Mouse (Mus musculus): ENCODE results near the gene Eif2b3. TPM values are rescaled to one million over a fixed set of nuclear protein-coding genes. Genes with fewer than 3 reads are reported as not detected.

The Eif2b3 gene
- polyA plus RNA-seq, 1 experiment from 2014 or later, result 43.7 TPM

DNA sequence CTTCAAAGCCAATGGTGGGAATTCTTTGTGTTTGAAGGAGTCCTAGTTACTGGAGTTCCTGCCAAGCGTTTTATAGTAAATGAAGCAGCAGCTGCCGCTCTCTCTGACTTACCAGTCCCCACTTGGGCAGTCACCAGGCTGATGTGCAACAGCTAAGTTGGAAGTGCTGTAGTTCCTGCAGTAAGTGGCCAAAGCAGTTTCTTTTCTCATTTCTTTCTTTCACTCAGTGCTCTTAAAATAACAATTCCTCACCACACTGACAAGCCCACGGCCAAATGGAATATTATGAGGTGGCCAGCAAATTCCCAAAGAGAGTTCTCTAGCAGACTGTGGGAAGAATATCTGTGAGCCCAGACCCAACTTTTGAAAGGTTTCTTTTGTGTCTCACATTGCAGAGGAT lies 12.1 kb upstream of the Eif2b3 start:
- ATAC-seq (ENCODE audit: insufficient number of reproducible peaks, insufficient read depth, low FRiP score, low read depth), result no peak
- 60% methylated on average over 3 of the region's 3 CpGs for WGBS
- H3K9me3 ChIP-seq (ENCODE audit: control insufficient read depth, low read depth, low read length), result no peaks in the 10 kb centered on the region

DNA sequence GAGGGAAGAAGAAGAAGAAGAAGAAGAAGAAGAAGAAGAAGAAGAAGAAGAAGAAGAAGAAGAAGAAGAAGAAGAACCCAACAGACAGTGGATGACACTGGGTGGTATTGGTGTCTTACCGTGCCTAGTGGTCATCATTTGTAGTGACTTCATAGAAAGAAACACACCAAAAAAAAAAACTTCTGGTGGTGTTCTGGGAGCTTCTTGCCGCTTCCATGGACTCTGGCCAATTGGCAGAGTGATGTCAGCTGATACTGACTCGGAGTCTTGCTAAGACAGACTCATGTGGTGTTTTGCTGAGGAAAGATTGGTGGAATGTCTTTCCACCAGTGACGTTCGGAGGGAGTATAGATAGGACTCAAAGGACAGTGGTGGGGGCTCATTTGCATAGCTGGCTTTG lies 9.0 kb upstream of the Eif2b3 start:
- no peak overlapping the region for H3K4me2 ChIP-seq (replicated peaks; ENCODE audit: low read depth, low read length)
- no peak for ATAC-seq (ENCODE audit: insufficient number of reproducible peaks, insufficient read depth, low FRiP score, low read depth)

More for the DNA sequence above, 12.1 kb upstream of the Eif2b3 start:
- H3K4me1 ChIP-seq (ENCODE audit: control insufficient read depth, insufficient read depth, low read length), result no peaks in the 10 kb centered on the region
- no peaks in the 10 kb centered on the region for H3K27me3 ChIP-seq (ENCODE audit: control insufficient read depth, insufficient read depth, low read length)
- no peaks in the 10 kb centered on the region for H3K36me3 ChIP-seq (ENCODE audit: control insufficient read depth, insufficient read depth, low read length)
- no peak overlapping the region for H3K9ac ChIP-seq (replicated peaks; ENCODE audit: low read depth, low read length)
- no peak overlapping the region for H3K4me2 ChIP-seq (replicated peaks; ENCODE audit: low read depth, low read length)
- H3K27ac ChIP-seq (ENCODE audit: low read length), result no peak overlapping the region
- H3K4me3 ChIP-seq (ENCODE audit: low read depth, low read length), result no peak overlapping the region

DNA sequence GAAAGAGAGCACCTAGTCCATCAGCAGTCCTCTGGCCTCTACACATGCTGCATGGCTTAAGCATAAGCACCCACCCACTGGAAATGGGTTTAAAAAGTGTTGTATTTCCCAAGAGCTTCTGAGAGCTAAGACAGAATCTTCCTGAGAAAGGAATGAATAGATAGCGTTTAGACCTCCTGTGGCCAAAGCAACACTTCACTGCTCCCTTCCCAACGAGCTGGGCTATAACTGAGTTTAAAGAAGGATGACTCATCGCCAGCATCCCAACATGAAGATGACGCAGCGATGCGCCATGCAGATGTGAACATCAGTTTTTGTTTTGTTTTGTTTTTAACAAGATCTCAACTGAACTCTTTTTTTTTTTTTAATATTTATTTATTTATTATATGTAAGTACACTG lies 5.6 kb upstream of the Eif2b3 start:
- no peaks in the 10 kb centered on the region for H3K9me3 ChIP-seq (ENCODE audit: control insufficient read depth, low read depth, low read length)
- no peaks in the 10 kb centered on the region for H3K36me3 ChIP-seq (ENCODE audit: control insufficient read depth, insufficient read depth, low read length)
- H3K9ac ChIP-seq (replicated peaks; ENCODE audit: low read depth, low read length), result no peak overlapping the region
- H3K27me3 ChIP-seq (ENCODE audit: control insufficient read depth, insufficient read depth, low read length), result no peaks in the 10 kb centered on the region
- no peak for ATAC-seq (ENCODE audit: insufficient number of reproducible peaks, insufficient read depth, low FRiP score, low read depth)
- H3K27ac ChIP-seq (ENCODE audit: low read length), result no peak overlapping the region
- no peak overlapping the region for H3K4me2 ChIP-seq (replicated peaks; ENCODE audit: low read depth, low read length)
- H3K4me1 ChIP-seq (ENCODE audit: control insufficient read depth, insufficient read depth, low read length), result no peaks in the 10 kb centered on the region
- WGBS, result 81% methylated on average over 6 of the region's 6 CpGs
- no peak overlapping the region for H3K4me3 ChIP-seq (ENCODE audit: low read depth, low read length)

More for the DNA sequence above, 9.0 kb upstream of the Eif2b3 start:
- Histone ChIP-seq H3K4me3 (ENCODE audit: low read depth, low read length) (no peak overlapping the region), H3K9ac (replicated peaks; ENCODE audit: low read depth, low read length) (no peak overlapping the region), H3K27me3 (ENCODE audit: control insufficient read depth, insufficient read depth, low read length) (no peaks in the 10 kb centered on the region), H3K4me1 (ENCODE audit: control insufficient read depth, insufficient read depth, low read length) (no peaks in the 10 kb centered on the region), H3K9me3 (ENCODE audit: control insufficient read depth, low read depth, low read length) (no peaks in the 10 kb centered on the region), H3K36me3 (ENCODE audit: control insufficient read depth, insufficient read depth, low read length) (no peaks in the 10 kb centered on the region), H3K27ac (ENCODE audit: low read length) (no peak overlapping the region)
- 82% methylated on average over 5 of the region's 5 CpGs for WGBS

DNA sequence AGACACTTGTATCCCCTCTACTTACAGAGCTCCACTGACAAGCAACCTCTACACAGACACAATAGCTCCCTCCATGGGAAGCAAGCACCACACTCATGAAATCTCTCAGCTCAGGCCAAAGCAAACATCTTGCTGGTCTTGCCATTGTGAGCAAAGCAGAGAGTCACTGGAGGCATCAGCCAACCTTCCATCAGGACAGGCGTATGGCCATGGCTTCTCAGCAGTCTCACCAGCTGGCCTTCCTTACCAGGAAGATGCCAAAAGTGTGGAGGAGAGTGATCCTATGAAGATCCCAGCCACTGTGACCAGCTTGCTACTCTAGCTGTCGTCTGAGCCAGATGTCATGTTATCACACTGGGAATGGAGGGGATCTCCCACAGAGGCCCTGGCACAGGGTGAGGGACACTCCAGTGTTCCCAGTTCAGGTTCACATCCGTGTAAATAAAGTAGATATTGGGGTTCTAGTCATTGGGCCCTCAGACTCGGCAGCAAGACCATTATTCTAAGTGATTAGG lies 4.2 kb upstream of the Eif2b3 start:
- no peaks in the 10 kb centered on the region for H3K36me3 ChIP-seq (ENCODE audit: control insufficient read depth, insufficient read depth, low read length)
- H3K4me3 ChIP-seq (ENCODE audit: low read depth, low read length), result no peak overlapping the region
- no peak overlapping the region for H3K9ac ChIP-seq (replicated peaks; ENCODE audit: low read depth, low read length)
- no peaks in the 10 kb centered on the region for H3K9me3 ChIP-seq (ENCODE audit: control insufficient read depth, low read depth, low read length)
- no peak for ATAC-seq (ENCODE audit: insufficient number of reproducible peaks, insufficient read depth, low FRiP score, low read depth)
- H3K27me3 ChIP-seq (ENCODE audit: control insufficient read depth, insufficient read depth, low read length), result no peaks in the 10 kb centered on the region
- no peak overlapping the region for H3K27ac ChIP-seq (ENCODE audit: low read length)
- 70% methylated on average over 4 of the region's 4 CpGs for WGBS
- no peaks in the 10 kb centered on the region; the same call in 1 of the 2 replicates for H3K4me1 ChIP-seq (ENCODE audit: control insufficient read depth, insufficient read depth, low read length)
- H3K4me2 ChIP-seq (replicated peaks; ENCODE audit: low read depth, low read length), result no peak overlapping the region

DNA sequence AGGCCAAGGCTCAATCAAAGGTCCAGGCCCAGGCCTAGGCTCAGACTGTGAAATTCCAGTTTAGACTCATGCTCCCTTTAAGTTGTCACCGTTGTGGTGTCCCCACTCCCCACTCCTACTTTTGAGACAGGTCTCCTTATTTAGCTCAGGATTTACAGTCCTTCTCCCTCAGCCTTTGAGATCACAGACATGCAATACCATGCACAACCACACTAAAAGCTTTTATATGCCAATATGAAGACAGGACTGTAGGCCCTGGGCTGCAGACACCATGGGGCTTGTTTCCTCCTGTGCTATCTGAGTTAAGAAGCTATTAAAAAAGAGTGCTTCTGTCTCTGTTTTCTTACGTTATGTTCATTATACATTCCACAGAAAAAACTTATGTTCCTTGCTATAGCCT lies 1.5 kb upstream of the Eif2b3 start:
- H3K4me1 ChIP-seq (ENCODE audit: control insufficient read depth, insufficient read depth, low read length), result peaks cover 4% of the 10 kb centered on the region; the same call in 1 of the 2 replicates
- no peak overlapping the region for H3K9ac ChIP-seq (replicated peaks; ENCODE audit: low read depth, low read length)
- H3K27me3 ChIP-seq (ENCODE audit: control insufficient read depth, insufficient read depth, low read length), result no peaks in the 10 kb centered on the region
- 82% methylated on average over 2 of the region's 2 CpGs for WGBS
- ATAC-seq (ENCODE audit: insufficient number of reproducible peaks, insufficient read depth, low FRiP score, low read depth), result no peak
- H3K9me3 ChIP-seq (ENCODE audit: control insufficient read depth, low read depth, low read length), result no peaks in the 10 kb centered on the region
- H3K4me2 ChIP-seq (replicated peaks; ENCODE audit: low read depth, low read length), result no peak overlapping the region
- no peak overlapping the region for H3K27ac ChIP-seq (ENCODE audit: low read length)
- peaks cover 5% of the 10 kb centered on the region; the same call in 1 of the 2 replicates for H3K36me3 ChIP-seq (ENCODE audit: control insufficient read depth, insufficient read depth, low read length)
- no peak overlapping the region for H3K4me3 ChIP-seq (ENCODE audit: low read depth, low read length)

DNA sequence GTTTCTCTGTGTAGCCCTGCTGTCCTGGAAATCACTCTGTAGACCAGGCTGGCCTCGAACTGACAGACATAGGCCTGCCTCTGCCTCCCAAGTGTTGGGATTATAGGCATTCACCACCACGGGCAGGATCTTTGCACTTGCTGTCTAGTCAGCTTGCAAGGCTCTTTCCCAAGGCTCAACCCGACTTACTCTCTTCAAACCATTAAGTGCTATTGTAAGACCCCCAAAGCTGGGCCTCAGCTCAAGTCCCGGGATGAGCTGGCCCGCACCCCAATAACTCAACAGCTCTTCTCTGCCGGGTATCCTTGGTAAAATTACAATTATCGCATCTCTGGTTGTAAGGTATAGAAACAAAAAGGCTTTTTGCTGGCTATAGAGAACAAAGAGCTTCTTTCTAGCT lies 875 bp upstream of the Eif2b3 start:
- no peak overlapping the region for H3K4me2 ChIP-seq (replicated peaks; ENCODE audit: low read depth, low read length)
- H3K27ac ChIP-seq (ENCODE audit: low read length), result no peak overlapping the region
- H3K27me3 ChIP-seq (ENCODE audit: control insufficient read depth, insufficient read depth, low read length), result no peaks in the 10 kb centered on the region
- H3K9ac ChIP-seq (replicated peaks; ENCODE audit: low read depth, low read length), result no peak overlapping the region
- no peak overlapping the region for H3K4me3 ChIP-seq (ENCODE audit: low read depth, low read length)
- 86% methylated on average over 7 of the region's 7 CpGs for WGBS
- H3K4me1 ChIP-seq (ENCODE audit: control insufficient read depth, insufficient read depth, low read length), result peaks cover 4% of the 10 kb centered on the region; the same call in 1 of the 2 replicates
- no peak for ATAC-seq (ENCODE audit: insufficient number of reproducible peaks, insufficient read depth, low FRiP score, low read depth)
- H3K36me3 ChIP-seq (ENCODE audit: control insufficient read depth, insufficient read depth, low read length), result peaks cover 5% of the 10 kb centered on the region; the same call in 1 of the 2 replicates
- no peaks in the 10 kb centered on the region for H3K9me3 ChIP-seq (ENCODE audit: control insufficient read depth, low read depth, low read length)

DNA sequence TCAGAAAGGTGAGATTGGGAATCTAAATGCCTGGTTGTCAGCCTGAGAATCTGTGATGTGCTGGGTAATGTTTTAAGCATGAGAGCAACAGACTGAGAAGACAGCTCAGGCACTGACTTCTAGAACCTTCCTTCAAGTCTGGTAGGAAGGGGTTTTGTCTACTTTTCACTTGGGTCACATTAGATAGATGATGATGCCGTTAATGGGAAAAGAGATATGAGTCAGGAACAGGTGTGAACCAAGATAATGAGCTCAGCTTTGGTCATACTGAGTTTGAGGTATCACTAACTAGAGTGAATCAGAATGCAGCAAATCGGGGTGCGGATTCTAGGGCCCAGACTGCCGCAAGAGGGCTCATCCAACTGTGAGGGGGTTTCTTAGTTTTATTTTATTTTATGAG lies 4.3 kb downstream of the Eif2b3 start:
- H3K27ac ChIP-seq (ENCODE audit: low read length), result no peak overlapping the region

DNA sequence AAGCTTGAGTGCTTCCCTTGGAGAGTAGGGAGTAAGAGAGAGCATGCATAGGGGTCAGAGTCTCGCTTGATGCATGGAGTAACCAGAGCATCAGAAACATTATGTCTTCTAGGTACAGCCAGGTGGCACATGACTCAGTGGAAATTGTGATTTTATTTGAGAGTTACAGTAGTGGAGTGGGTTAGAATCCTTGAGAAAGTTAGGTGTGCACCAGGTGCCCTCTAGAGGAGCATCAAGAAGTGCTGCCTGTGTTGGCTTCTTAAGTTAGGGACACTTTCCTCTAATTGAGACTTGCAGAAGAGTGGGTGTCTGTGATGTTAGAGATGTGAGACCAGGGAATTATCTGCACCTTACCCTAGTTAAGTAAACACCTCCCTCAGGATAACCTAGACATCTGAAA lies 11.9 kb downstream of the Eif2b3 start:
- WGBS, result 90% methylated on average over 1 of the region's 1 CpGs
- no peaks in the 10 kb centered on the region for H3K9me3 ChIP-seq (ENCODE audit: control insufficient read depth, low read depth, low read length)
- no peak overlapping the region for H3K4me2 ChIP-seq (replicated peaks; ENCODE audit: low read depth, low read length)
- ATAC-seq (ENCODE audit: insufficient number of reproducible peaks, insufficient read depth, low FRiP score, low read depth), result no peak
- H3K9ac ChIP-seq (replicated peaks; ENCODE audit: low read depth, low read length), result no peak overlapping the region
- peaks cover 5% of the 10 kb centered on the region; the same call in 1 of the 2 replicates for H3K36me3 ChIP-seq (ENCODE audit: control insufficient read depth, insufficient read depth, low read length)
- no peaks in the 10 kb centered on the region for H3K4me1 ChIP-seq (ENCODE audit: control insufficient read depth, insufficient read depth, low read length)
- no peak overlapping the region for H3K4me3 ChIP-seq (ENCODE audit: low read depth, low read length)
- H3K27me3 ChIP-seq (ENCODE audit: control insufficient read depth, insufficient read depth, low read length), result no peaks in the 10 kb centered on the region
- H3K27ac ChIP-seq (ENCODE audit: low read length), result no peak overlapping the region

More for the DNA sequence above, 4.3 kb downstream of the Eif2b3 start:
- ATAC-seq (ENCODE audit: insufficient number of reproducible peaks, insufficient read depth, low FRiP score, low read depth), result no peak
- whole genome bisulfite sequencing, result 96% methylated on average over 4 of the region's 4 CpGs
- Histone ChIP-seq H3K4me1 (ENCODE audit: control insufficient read depth, insufficient read depth, low read length) (peaks cover 4% of the 10 kb centered on the region; the same call in 1 of the 2 replicates), H3K4me3 (ENCODE audit: low read depth, low read length) (no peak overlapping the region), H3K9ac (replicated peaks; ENCODE audit: low read depth, low read length) (no peak overlapping the region), H3K27me3 (ENCODE audit: control insufficient read depth, insufficient read depth, low read length) (no peaks in the 10 kb centered on the region), H3K9me3 (ENCODE audit: control insufficient read depth, low read depth, low read length) (no peaks in the 10 kb centered on the region), H3K4me2 (replicated peaks; ENCODE audit: low read depth, low read length) (no peak overlapping the region), H3K36me3 (ENCODE audit: control insufficient read depth, insufficient read depth, low read length) (peaks cover 13% of the 10 kb centered on the region; the same call in 1 of the 2 replicates)

Measured in stomach, embryonic 14.5 days (tissue).